Mouse (Mus musculus) brain, embryonic 14.5 days (tissue): ENCODE results near the gene AL732309.1.

Experiments
- CTCF ChIP-seq: fragments of 200-500 bp; IDR thresholded peaks from 2 replicates; pipeline ENCODE4 v1.5.1; 2012; ENCODE audit warnings: inconsistent platforms, mild to moderate bottlenecking, moderate library complexity, borderline replicate concordance; ENCODE audit not compliant: insufficient read depth, insufficient read length; ENCODE audit errors: extremely low read depth
- POLR2A ChIP-seq: fragments of 200-500 bp; IDR thresholded peaks from 2 replicates; pipeline ENCODE4 v1.6.1; 2012; ENCODE audit warnings: mild to moderate bottlenecking, inconsistent platforms, borderline replicate concordance; ENCODE audit not compliant: poor library complexity, insufficient read depth, insufficient read length, severe bottlenecking; ENCODE audit errors: extremely low read depth

DNA sequence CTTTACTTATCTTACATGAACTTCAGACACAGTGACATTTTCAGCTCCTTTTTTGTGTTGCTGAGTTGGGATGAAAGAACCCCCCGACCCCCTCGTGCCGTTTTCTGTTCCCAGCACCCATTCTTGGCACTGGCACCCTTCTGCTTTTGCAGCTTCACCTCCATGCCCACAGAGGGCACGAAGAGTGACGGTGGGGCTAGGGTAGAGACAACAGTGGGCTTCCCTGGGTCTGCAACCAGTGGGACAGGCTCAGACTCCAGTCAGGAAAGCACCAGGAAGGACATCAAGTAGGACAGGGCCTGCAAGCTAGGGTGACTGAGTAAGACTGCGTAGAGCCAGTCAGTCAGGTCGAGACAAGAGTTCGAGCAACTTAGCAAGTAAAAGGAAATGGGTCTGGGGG is 6.4 kb downstream of the AL732309.1 start:
- TF ChIP-seq CTCF = no peak
- TF ChIP-seq POLR2A = no peak
